Mouse (Mus musculus) frontal cortex, postnatal 25 days (tissue): ENCODE measurements around the gene C2cd2.
"Not testable (repeated sequence)": the region's sequence is repeated elsewhere in the genome, so short reads cannot be mapped to it uniquely, and the experiment has no call there.

Experiments used
- DNase-seq, 2 experiments: peaks; one replicate each; pipeline ENCODE4 v3.0.0; 2022; ENCODE audit warnings: low spot score in 2 of 2

C2cd2 gene

DNA sequence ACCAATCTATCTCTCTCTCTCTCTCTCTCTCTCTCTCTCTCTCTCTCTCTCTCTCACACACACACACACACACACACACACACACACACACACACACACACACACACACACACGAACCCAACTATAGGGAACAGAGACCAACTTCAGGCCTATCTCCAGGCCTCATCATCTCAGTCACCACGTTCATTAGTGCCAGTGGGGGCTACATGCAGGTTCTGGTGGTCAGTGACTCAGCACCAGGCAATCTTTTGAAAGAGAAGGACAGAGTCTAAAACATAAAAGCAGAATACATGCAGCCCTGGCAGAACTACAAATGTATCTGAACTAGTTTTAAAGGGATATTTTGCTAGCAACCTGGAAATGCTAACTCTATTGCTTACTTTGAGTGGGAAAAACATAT lies 15.4 kb downstream of the C2cd2 start:
- not testable (repeated sequence) for DNase-seq

DNA sequence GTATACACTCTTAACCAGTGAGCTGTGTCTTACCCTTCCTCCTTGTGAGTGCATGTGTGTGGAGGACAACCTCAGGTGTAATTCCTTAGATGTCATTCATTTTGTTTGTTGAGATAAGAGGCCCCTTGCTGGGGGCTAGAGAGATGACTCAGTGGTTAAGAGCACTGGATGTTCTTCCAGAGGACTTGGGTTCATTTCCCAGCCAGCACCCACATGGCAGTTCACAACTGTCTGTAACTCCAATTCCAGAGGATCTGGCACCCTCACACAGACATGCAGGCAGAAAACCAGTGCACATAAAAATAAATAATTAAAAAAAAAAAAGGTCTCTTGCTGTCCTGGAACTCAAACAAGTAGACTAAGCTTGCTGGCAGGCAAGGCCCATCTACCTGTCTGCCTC lies 20.6 kb downstream of the C2cd2 start:
- DNase-seq, result no peak

DNA sequence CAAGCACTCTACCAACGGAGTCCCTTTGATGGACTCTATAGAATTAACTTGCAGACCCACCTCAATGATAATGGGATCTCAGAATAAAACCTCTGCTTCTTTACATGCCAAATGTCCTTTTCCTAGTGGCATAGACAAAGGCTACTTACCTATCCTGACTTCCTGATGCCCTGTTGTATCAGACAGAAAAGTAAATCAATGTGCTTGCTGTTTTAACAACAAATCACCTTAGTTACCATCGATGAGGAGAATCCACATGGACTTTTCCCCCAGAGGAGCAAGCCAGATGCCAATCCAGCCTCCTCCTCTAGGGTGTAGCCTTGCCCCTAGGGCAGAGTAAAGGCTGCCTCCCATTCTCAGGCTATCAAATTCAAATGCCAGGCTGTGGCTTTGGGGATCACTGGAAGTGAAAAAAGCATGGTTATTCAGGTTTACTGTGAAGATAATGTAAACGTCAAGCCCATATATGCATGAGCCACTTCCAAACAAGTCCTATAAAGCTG lies 21.9 kb downstream of the C2cd2 start:
- no peak for DNase-seq

DNA sequence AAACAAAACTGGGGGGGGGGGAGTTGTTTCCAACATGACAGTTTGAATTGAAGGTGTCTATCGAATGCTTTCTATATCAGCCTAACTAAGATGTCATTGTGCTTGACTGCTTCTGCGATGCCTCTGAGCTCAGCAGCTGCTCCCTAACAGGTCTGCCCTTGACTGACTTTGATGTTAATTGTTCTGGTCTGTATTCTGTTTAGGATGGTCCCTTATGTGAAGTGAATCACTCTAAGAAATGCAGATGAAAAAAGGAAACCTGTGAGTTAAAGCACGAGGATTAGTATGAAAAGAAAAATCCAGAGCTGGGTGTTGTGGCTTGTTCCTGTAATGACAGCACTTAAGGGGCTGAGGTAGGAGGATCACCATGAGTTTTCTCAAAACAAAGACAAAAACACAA lies 26.6 kb downstream of the C2cd2 start:
- DNase-seq, result no peak

DNA sequence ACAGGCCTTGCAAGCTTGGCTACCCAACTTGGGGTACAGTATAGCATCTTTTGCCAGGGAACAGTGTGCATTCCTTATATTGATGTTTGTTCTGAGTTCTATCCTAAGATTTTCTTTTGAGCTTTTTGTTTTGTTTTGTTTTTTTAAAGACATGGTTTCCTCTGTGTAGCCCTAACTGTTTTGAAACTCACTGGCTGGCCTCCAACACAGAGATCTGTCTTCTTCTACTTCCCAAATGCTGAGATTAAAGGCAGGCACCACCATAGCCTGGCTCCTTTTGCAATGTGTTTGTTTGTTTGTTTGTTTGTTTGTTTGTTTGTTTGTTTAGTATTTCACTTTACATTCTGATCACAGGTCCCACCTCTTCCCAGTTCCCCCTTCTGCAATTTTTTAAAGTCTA lies 32.2 kb downstream of the C2cd2 start:
- no peak for DNase-seq

DNA sequence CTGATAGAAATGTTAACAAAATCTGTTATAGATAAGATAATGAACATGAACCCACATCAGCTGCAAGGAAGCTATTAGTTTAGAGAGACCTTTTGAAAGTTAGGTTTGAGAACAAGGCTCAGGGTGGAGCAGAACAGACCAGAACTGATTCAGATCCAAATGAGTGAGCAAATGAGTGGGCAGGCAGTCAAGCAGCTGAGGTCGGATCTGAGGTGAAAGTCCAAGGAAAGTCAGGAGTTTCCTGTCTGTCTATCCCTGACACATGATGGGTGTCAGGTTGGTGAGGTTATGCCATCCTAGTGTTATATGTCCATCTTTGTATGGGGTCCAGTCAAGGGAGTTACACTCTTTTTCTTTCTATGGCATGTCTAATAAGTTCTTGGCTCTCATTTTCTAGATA lies 32.9 kb downstream of the C2cd2 start:
- DNase-seq, result no peak

DNA sequence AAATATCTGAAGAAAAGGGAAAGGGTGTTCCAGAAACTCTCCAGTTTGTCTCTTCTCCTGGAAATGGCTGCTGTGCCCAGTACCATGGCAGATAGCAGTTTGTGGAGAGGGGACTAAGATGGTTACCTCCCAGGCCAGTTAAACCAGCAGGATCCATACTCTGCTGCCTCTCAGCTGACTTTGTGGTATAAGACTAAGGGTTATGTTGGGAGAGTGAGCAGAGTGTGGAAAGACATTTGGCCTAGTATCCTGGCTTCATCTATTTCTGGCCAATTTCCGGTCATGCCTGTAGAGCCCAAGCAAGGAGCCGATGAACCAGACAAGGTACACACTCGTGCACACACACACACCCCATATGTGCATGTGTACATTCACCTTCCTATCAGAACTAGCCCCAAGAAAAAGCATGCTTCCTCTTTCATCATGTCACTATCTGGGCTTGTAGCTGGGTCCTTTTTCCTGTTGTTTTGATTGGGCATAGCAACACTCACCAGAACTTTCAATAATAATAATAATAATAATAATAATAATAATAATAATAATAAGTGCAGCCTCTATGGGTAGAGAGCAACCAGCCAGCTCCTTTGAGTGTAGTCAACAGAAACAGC lies 35.0 kb downstream of the C2cd2 start:
- DNase-seq, result no peak

DNA sequence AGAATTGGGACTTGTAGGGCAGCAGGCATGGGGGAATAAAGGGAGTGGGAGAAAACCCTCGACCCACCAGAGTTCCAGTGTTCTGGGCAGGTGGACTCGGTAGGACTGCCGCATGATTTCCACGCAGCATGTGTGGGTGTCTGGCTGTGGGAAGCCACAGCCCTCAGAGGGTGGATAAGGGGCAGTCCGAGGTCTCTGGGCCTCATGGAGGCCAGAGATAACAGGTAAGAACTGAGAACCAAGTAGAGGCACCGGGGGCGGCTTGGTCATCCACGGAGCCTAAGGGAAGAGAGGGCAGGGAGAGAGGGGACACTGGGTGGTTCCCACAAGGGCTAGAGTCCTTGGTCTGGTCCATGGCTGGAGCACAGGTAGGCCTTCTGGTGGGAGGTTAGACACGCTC lies 36.0 kb downstream of the C2cd2 start:
- DNase-seq, result no peak

DNA sequence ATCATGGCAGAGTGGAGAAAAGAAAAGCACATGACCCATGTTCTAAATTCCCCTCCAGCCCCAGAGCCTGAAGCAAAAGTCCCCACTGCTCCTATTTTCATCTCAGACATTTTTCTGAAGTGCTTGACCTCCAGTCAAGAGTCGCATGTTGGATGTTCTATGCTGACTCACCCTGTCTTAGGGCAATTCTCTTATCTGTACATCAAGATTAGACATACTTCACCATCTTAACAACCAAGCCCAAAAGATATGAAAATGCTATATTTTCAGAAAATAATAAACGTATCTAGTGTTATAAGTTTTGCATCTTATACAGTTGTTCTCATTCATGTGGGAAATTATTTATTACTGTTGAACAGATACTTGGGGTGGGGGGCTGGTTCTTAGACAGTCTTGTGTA lies 36.6 kb downstream of the C2cd2 start:
- no peak for DNase-seq

DNA sequence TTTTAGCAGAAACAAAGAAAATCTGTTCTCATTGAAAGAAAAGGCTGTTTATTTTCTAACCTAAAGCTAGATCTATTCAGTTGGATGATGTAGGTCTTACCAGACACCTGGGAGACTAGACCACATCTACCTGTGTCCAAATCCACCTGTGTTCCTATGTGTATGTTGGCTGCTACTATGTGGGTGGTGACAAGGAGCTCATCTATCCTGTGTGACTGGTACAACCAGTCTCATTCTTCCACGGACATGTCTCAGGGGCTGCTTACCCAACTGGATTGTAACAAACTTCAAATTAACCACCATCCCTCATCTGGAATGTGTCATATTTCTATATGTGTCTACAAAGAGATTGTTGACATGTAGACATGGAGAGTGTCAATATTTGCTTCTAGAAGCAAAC lies 38.7 kb downstream of the C2cd2 start:
- DNase-seq, result no peak

DNA sequence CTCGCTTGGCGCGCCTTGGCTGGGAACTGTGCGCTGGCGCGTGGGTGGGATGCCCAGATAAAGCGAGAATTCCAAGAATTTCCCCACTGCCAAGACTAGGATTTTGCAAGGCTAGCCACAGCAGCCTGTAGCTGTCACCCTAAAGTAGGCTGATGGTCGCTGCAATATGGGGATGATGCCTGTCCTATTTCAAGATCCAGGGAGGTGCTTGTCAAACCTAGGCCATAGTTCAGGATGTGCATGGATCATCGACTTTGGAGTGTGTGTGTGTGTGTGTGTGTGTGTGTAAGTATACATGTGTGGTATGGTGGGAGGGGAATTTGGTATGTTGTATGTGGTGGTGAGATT lies 39.6 kb downstream of the C2cd2 start:
- DNase-seq, result no peak

DNA sequence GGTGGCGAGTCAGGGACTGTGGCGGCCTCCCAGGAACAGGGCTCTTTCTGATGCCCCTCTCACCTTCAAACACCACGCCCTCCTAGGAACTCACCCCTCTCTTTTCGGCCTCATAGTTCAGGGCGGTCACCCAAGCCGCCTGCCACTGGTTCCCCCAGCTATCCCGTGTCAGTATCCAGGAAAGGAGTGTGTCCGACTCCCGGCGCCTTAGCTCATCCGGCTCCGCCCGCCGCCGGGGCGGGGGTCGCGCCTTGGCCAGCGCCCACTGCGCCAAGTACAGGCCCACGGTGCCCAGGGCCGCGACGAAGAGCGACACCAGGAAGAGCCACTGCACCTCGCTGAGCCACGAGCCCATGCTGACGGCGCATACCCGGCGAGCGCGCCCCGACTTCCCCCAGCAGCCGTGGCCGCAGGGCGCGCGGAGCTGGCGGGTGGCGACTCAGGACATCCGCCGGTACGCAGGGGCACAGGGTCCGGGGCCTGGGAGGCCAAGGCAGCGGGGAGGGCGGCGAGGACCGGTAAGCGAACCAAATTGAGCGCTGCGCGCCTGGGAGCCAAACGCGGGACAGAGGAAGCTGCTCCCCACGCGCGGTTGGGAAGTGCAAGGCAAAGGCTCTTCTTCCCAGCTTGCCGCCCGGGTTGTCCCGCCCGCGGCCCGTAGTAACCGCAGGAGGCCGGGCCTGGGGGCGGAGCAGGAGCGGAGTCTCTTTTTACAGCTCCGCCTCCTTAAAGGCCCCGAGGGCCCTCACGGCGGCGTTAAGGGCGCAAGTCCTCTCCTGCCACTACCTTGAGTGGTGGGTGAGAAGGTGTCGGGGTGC lies 40.2 kb downstream of the C2cd2 start:
- peak; percentile 73 to 76 for DNase-seq

DNA sequence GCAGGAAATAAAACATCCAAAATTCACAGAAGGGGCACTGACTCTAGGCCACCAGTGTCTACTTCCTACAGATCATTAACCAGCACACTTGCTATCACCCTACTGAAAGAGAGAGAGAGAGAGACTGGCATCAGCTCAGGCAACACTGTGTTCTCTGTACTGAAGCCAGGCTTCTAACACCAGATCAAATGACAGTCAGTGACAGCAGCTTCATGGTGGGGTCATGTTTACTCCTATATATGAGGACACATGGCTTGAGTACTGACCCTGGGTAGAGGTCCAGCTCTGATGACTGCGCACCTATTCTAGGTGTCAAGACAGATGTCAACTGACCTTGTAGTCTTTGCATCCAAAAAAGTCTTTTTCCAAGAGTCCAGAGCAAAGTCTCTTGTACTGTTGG lies 41.8 kb downstream of the C2cd2 start:
- no peak for DNase-seq

DNA sequence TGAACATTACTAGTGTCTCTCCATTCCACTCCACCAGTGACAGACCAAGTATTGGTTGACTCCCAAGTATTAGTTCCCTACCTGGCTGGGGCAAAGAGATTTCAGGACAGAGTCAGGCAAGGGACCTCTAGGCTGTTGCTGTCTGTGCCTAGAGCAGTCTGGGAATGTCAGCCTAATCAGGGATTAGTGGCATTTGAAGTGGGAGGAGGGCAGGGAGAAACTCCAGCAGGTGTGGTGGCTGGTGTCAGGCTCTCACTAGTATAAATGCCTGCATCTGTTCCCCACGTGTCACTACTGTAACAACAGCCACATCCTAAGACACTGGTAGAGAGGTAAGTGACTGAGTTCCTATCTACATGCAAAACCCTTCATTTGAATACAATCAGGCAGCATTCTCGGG lies 42.6 kb downstream of the C2cd2 start:
- no peak for DNase-seq

DNA sequence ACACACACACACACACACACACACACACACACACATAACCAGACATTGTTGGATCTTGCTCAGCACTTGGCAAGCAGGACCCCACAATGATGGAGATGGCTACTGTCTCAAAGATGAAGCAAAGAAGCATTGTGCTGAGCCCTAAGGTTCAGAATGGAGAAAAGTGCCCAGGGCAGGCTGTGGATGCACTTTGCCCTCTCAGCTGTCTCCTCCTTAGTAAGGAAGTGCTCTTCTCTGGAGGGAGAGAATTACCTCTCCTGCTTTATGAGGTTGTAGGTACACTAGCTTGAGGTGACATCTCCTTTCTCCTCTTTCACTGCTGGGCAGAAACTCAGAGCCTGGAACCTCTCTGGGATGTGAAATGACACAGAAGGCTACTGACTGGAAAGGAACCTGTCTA lies 49.5 kb downstream of the C2cd2 start:
- DNase-seq, result no peak

DNA sequence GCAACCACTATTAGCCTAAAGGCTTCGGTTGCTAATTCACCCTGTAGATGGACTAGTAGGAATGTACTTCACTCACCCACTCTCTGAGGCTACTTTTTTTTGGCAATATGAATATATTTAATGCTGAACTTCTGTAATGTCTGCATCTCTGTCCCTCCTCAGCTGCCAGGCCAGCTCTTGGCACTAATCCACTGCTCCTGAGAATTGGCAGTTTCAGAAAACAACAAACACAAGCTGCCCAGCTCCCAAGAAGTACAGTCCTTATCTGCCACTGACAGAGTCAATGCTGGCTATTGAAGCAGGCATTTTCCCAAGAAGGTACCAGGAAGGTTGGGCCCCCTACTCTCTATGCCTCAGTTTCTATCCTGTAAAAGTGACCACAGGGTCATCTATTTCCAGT lies 53.0 kb downstream of the C2cd2 start:
- DNase-seq, result no peak

DNA sequence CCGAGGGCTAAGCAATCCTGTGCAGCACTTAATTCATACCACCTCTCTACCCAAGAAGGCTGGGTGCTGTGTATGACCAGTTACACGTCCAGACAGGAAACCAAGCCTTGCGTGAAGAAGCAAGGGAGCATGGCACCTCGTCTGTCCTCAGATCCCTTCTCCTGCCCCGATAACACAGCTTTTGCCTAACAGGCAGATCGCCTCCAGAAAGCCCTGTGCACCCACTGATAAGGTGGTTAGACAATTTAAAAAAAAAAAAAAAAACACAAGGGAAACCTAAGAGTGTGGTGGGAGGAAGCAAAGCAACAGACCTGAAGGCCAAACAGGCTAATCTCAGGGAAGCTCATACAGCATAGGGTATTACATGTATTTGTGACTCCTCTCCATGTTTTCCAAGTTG lies 54.9 kb downstream of the C2cd2 start:
- DNase-seq, result no peak

DNA sequence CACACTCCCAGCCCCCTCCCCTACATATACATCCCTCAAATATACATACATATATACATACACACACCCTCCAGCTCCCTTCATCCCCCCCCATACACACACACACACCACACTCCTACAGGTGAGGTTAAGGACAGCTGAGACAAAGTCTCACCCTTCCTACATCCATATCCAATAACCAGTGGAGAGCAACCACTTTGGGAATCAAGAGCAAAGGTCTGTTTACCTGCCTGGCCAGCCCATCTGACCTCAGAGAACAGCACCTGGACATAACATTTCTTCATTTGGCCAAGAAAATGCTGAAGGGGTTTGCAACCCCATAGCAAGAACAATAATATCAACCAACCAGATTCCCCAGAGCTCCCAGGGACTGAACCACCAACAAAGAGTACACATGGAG lies 56.1 kb downstream of the C2cd2 start:
- DNase-seq, result no peak

DNA sequence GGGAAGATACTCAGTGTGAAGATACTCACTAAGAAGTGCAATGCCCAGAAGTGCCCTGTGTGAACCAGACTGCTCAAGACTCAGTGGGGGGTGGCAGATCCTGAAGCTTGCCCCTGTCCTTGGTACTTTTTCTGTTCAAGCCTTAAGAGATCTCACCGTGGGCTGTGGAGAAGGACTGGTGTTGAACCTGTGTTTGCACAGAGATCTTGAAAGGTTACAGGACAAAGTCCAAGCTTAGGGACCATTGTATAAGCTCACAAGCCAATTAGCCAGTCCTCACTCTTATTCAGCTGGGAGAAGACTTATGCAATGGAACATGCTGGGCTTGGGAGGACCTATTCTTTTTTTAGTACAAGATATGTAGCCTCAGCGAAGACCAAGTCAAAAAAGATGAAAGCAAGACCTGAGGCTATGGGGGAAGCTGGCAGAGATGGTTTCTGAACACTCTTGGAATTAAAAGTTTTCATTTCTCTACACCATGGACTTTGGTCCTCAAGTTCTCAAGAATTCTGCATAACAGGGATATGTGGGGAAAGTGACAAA lies 56.9 kb downstream of the C2cd2 start:
- DNase-seq, result no peak

DNA sequence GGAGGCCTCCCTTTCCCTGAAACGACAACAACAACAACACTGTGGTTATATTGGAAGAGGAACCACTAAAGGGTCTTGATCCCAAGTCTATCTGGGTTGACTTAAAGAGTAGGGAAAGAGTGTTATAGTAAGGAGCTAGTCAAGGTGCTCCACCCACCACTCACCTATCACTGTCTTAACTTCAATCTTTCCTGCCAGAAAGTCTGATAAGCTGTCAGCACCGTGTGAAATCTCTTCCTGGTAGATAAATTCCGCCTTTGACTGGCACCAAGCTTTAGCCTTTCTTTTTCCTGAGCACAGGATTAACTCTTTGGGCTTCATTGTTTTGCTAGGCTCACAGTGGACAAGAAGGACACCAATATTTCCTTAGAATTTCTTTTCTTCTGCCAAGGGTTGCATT lies 58.4 kb downstream of the C2cd2 start:
- no peak for DNase-seq

DNA sequence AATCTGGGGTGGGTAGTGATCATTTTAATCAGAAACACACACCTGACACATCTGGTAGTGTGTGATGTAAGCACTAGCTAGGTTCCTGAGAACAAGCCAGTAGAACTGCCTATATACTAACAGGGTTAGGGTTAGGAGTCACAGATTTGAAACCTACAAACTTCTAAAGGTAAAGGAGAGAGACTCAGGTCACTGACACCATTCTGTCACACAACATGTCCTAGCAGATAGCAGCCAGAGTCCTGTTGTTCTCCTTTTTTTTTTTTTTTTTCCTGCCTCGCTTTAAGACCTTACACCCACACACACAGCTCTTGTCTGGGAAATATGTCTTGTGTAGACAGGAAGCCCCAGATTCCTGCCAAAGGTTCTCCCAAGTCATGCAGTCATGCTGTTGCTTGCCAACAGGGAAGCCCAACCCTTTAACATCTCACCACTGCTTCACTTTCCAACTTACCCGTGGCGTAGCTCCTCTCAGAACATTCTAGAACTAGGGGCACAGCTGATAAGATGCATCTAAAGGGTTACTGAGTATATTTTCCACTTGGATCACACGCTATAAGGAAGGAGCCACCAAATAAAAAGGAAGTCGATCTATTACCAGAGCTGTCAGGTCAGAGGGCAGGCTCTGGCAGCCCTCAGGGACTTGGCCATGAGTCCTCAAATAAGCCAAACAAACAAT lies 64.9 kb downstream of the C2cd2 start:
- DNase-seq, result no peak

DNA sequence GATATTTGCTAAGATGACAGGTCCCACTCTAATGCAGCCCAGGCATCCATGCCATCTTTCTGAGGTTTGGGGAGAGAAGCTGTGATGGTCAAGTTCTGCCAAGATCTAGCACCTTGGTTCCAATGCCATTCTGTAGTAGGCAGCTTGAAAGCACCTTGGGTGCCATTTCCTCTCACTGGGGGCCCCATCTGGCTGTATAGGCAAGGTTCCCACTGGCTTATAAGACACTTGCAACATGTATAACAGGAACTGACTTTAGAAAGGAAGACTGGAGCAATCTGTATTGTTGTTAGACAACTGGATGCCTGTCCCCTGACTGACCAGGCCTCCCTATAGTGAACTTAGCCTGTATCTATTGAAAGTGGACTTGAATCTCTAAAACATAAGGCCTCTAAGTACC lies 74.6 kb downstream of the C2cd2 start:
- no peak for DNase-seq

DNA sequence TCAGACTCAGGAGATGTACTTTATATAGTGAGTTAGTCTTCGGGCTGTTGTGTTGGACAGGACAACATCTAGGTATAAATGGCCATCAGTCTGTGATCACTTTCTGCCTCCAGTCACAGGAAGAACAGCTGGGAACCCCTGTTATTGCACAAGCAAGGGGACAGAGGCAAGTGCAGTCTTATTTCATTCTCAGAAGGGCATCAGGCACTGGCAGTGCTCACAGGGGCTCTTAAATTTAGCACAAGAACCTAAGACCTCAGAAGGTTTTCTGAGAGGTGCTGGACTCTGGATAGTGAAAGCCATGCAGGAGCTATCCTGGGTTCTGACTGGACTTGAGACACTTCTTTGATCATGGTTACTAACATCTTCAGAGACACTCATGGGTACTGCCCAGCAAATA lies 78.7 kb downstream of the C2cd2 start:
- no peak for DNase-seq
